Mouse (Mus musculus) liver, embryonic 11.5 days (tissue): ENCODE results near the gene Kcnip1. TPM values are rescaled to one million over a fixed set of nuclear protein-coding genes. Genes with fewer than 3 reads are reported as not detected.

Experiments
- ATAC-seq: fragments of 200-750 bp; cut with Nextera tagmentation; replicated peaks from 2 replicates; pipeline ENCODE4 v1.8.0; 2017; ENCODE audit warnings: moderate number of reproducible peaks, mild to moderate bottlenecking, moderate TSS enrichment, moderate library complexity; ENCODE audit not compliant: low FRiP score
- DNase-seq: peaks from one replicate; pipeline ENCODE4 v3.0.0-alpha.2; 2017; ENCODE audit warnings: low spot score
- H3K27ac ChIP-seq: fragments of 300-500 bp; sonication (generic); 2 replicates; pipeline ENCODE4 v1.5.1; 2014; ENCODE audit warnings: mild to moderate bottlenecking, low read depth, low read length, control low read depth
- H3K27me3 ChIP-seq: fragments of 300-500 bp; sonication (generic); replicated peaks from 2 replicates; pipeline ENCODE4 v1.6.1; 2014; ENCODE audit warnings: low read length, mixed read lengths; ENCODE audit not compliant: control insufficient read depth, insufficient read depth
- H3K36me3 ChIP-seq: fragments of 300-500 bp; sonication (generic); 2 replicates; pipeline ENCODE4 v1.6.1; 2014; ENCODE audit warnings: mild to moderate bottlenecking, low read length, moderate library complexity, mixed read lengths; ENCODE audit not compliant: control insufficient read depth, insufficient read depth
- H3K4me1 ChIP-seq: fragments of 300-500 bp; sonication (generic); replicated peaks from 2 replicates; pipeline ENCODE4 v1.6.1; 2014; ENCODE audit warnings: low read length, mixed read lengths; ENCODE audit not compliant: control insufficient read depth, insufficient read depth
- H3K4me2 ChIP-seq: fragments of 300-500 bp; sonication (generic); 2 replicates; pipeline ENCODE4 v1.6.1; 2014; ENCODE audit warnings: mild to moderate bottlenecking, control low read depth, moderate library complexity
- H3K4me3 ChIP-seq: fragments of 300-500 bp; sonication (generic); 2 replicates; pipeline ENCODE4 v1.5.1; 2014; ENCODE audit warnings: low read depth, low read length, control low read depth
- H3K9ac ChIP-seq: fragments of 300-500 bp; sonication (generic); 2 replicates; pipeline ENCODE4 v1.6.1; 2014; ENCODE audit warnings: low read depth, low read length, control low read depth
- H3K9me3 ChIP-seq: fragments of 300-500 bp; sonication (generic); 2 replicates; pipeline ENCODE4 v1.6.1; 2016; ENCODE audit warnings: low read length, inconsistent platforms, mixed read lengths; ENCODE audit not compliant: control insufficient read depth
- WGBS: fragments of 180-500 bp; shearing (Covaris S2); extraction: QIAGEN DNeasy Blood & Tissue Kit; methylation state at CpG from one replicate; pipeline ENCODE4 v1.1.7; 2014; 5-methylcytosine and 5-hydroxymethylcytosine counted together
- polyA plus RNA-seq: library from polyadenylated mRNA; unstranded; fragments of >200 nt; fragmentation: Nextera tagmentation; extraction: Ambion mirVana; gene quantifications from 2 replicates; pipeline ENCODE4 v1.2.1, GENCODE M21; 2014

Kcnip1 gene
- polyA plus RNA-seq, 1 experiment from 2014 or later = 1.2 TPM

- no peaks in the 10 kb centered on the region for H3K27me3 ChIP-seq
- H3K4me3 ChIP-seq = no peak overlapping the region
- H3K9ac ChIP-seq = no peak overlapping the region
- ATAC-seq = no peak
- no peaks in the 10 kb centered on the region for H3K36me3 ChIP-seq
- no peak for DNase-seq
- H3K27ac ChIP-seq = no peak overlapping the region
- WGBS = 67% methylated on average over 1 of the region's 1 CpGs
- peaks cover 5% of the 10 kb centered on the region; the same call in 1 of the 2 replicates for H3K4me1 ChIP-seq
- no peaks in the 10 kb centered on the region for H3K9me3 ChIP-seq
- H3K4me2 ChIP-seq = no peak overlapping the region
These were observed 49.4 kb downstream of the Kcnip1 start for GRCm38 (mm10) chr11:33943565-33943964.

- H3K36me3 ChIP-seq = no peaks in the 10 kb centered on the region
- 52% methylated on average over 4 of the region's 4 CpGs for WGBS
These were observed 53.4 kb downstream of the Kcnip1 start for GRCm38 (mm10) chr11:33939456-33940113.

GRCm38 (mm10) chr11:33938561-33939274 is 54.2 kb downstream of the Kcnip1 start:
- 30% methylated on average over 7 of the region's 7 CpGs for WGBS
- Histone ChIP-seq H3K4me1 (peaks cover 5% of the 10 kb centered on the region; the same call in 1 of the 2 replicates), H3K4me2 (no peak overlapping the region), H3K27me3 (no peaks in the 10 kb centered on the region), H3K9ac (no peak overlapping the region), H3K27ac (no peak overlapping the region), H3K9me3 (no peaks in the 10 kb centered on the region), H3K4me3 (no peak overlapping the region), H3K36me3 (no peaks in the 10 kb centered on the region)
- DNase-seq = no peak
- ATAC-seq = 0 out of 2 replicates have a peak, but pooled peaks have one; percentile 41

More at GRCm38 (mm10) chr11:33939456-33940113, 53.4 kb downstream of the Kcnip1 start:
- Histone ChIP-seq H3K9ac (no peak overlapping the region), H3K27ac (no peak overlapping the region), H3K9me3 (no peaks in the 10 kb centered on the region), H3K4me1 (peaks cover 5% of the 10 kb centered on the region; the same call in 1 of the 2 replicates), H3K4me3 (no peak overlapping the region), H3K4me2 (no peak overlapping the region), H3K27me3 (no peaks in the 10 kb centered on the region)
- ATAC-seq = no peak
- DNase-seq = no peak

- WGBS = 77% methylated on average over 8 of the region's 8 CpGs
- DNase-seq (no peak), ATAC-seq (no peak)
- H3K4me2 ChIP-seq = no peak overlapping the region
- H3K4me3 ChIP-seq = no peak overlapping the region
- H3K27me3 ChIP-seq = no peaks in the 10 kb centered on the region
- no peaks in the 10 kb centered on the region for H3K36me3 ChIP-seq
- no peaks in the 10 kb centered on the region for H3K9me3 ChIP-seq
- no peak overlapping the region for H3K9ac ChIP-seq
- no peak overlapping the region for H3K27ac ChIP-seq
- H3K4me1 ChIP-seq = peaks cover 5% of the 10 kb centered on the region; the same call in 1 of the 2 replicates
These were observed 55.3 kb downstream of the Kcnip1 start for GRCm38 (mm10) chr11:33937641-33938040.

GRCm38 (mm10) chr11:33934286-33934685 is 58.7 kb downstream of the Kcnip1 start:
- Histone ChIP-seq H3K27ac (no peak overlapping the region), H3K27me3 (no peaks in the 10 kb centered on the region), H3K4me2 (no peak overlapping the region), H3K9ac (no peak overlapping the region), H3K4me3 (no peak overlapping the region), H3K9me3 (no peaks in the 10 kb centered on the region), H3K4me1 (peaks cover 5% of the 10 kb centered on the region; the same call in 1 of the 2 replicates), H3K36me3 (no peaks in the 10 kb centered on the region)
- WGBS = 59% methylated on average over 9 of the region's 9 CpGs
- no peak for DNase-seq
- no peak for ATAC-seq

- no peaks in the 10 kb centered on the region for H3K27me3 ChIP-seq
- WGBS = 60% methylated on average over 18 of the region's 18 CpGs
- H3K36me3 ChIP-seq = no peaks in the 10 kb centered on the region
- 0 out of 2 replicates have a peak, but pooled peaks have one; percentile 17 for ATAC-seq
- no peaks in the 10 kb centered on the region for H3K4me1 ChIP-seq
- H3K4me2 ChIP-seq = no peak overlapping the region
- no peak overlapping the region for H3K9ac ChIP-seq
- no peaks in the 10 kb centered on the region for H3K9me3 ChIP-seq
- no peak overlapping the region for H3K4me3 ChIP-seq
- no peak overlapping the region for H3K27ac ChIP-seq
- no peak for DNase-seq
These were observed 60.4 kb downstream of the Kcnip1 start for GRCm38 (mm10) chr11:33932386-33933111.

- no peak overlapping the region for H3K4me2 ChIP-seq
- H3K27ac ChIP-seq = no peak overlapping the region
- H3K4me3 ChIP-seq = no peak overlapping the region
- H3K9me3 ChIP-seq = no peaks in the 10 kb centered on the region
- no peaks in the 10 kb centered on the region for H3K27me3 ChIP-seq
- WGBS = 17% methylated on average over 9 of the region's 10 CpGs
- no peak overlapping the region for H3K9ac ChIP-seq
- peak; percentile 44; the same call in 1 of the 2 replicates for ATAC-seq
- no peak for DNase-seq
- H3K4me1 ChIP-seq = no peaks in the 10 kb centered on the region
- H3K36me3 ChIP-seq = no peaks in the 10 kb centered on the region
These were observed 61.0 kb downstream of the Kcnip1 start for GRCm38 (mm10) chr11:33931836-33932385.

- Histone ChIP-seq H3K9me3 (no peaks in the 10 kb centered on the region), H3K4me2 (no peak overlapping the region), H3K27me3 (no peaks in the 10 kb centered on the region), H3K36me3 (no peaks in the 10 kb centered on the region), H3K9ac (no peak overlapping the region), H3K4me3 (no peak overlapping the region), H3K27ac (no peak overlapping the region), H3K4me1 (no peaks in the 10 kb centered on the region; the same call in 1 of the 2 replicates)
- DNase-seq (no peak), ATAC-seq (no peak)
- 75% methylated on average over 11 of the region's 11 CpGs for WGBS
These were observed 63.5 kb downstream of the Kcnip1 start for GRCm38 (mm10) chr11:33929412-33929811.
